ENCODE assay signal across 8 mouse cellular contexts in the genomic region with DNA sequence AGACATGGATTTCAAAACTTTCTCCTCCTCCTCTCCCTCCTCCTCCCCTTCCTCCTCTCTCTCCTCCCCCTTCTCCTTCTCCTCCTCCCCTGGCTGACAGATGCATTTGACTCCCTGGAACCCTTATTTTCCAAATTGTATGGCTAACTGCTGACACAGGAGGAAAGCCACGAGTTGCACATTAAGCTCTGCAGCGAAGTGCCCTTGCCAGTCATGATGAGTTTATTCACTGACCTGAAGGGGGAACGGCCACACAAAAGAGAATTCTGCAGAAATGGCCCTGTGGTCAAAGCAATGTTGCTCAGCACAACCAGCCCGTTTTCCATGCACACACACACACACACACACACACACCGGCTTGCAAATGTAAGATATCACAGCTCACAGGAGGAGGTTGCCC.
A peak's percentile ranks its signal among the peaks of the same experiment; 100 is the strongest.
DNase-seq lines count a peak whose midpoint lies in the region; ATAC-seq and TF ChIP-seq lines count a peak whose summit lies in the region.

No protein-coding gene starts in this region.

- H3K9ac ChIP-seq in midbrain, embryonic 13.5 days (replicated peaks) = 0 out of 2 replicates have a peak overlapping the region, but pooled peaks have one; percentile 10
- H3K9ac ChIP-seq in midbrain, postnatal 0 days (replicated peaks; ENCODE audit: low read length, poor library complexity, severe bottlenecking) = no peak overlapping the region
- H3K9ac ChIP-seq in embryonic facial prominence, embryonic 15.5 days = no peak overlapping the region
- peak overlapping the region; percentile 56; the same call in 1 of the 2 replicates for H3K9ac ChIP-seq in kidney, embryonic 16.5 days (replicated peaks; ENCODE audit: low read length)

- H3K4me3 ChIP-seq in midbrain, embryonic 13.5 days (replicated peaks) = no peak overlapping the region
- no peak overlapping the region for H3K4me3 ChIP-seq in midbrain, postnatal 0 days (ENCODE audit: low read depth, low read length)
- H3K4me3 ChIP-seq in embryonic facial prominence, embryonic 15.5 days (replicated peaks) = no peak overlapping the region
- H3K4me3 ChIP-seq in kidney, embryonic 16.5 days (ENCODE audit: low read length) = no peak overlapping the region

- peaks cover 23% of the 10 kb centered on the region for H3K4me1 ChIP-seq in midbrain, embryonic 13.5 days (replicated peaks)
- H3K4me1 ChIP-seq in midbrain, postnatal 0 days (ENCODE audit: insufficient read depth, low read length) = peaks cover 5% of the 10 kb centered on the region; the same call in 1 of the 2 replicates
- H3K4me1 ChIP-seq in embryonic facial prominence, embryonic 15.5 days = peaks cover 46% of the 10 kb centered on the region
- peaks cover 80% of the 10 kb centered on the region for H3K4me1 ChIP-seq in kidney, embryonic 16.5 days (ENCODE audit: insufficient read depth, low read length)

- TF ChIP-seq CTCF in midbrain, postnatal 0 days (IDR thresholded peaks at IDR 0.05) = no peak

- peak overlapping the region; percentile 21; the same call in 1 of the 2 replicates for H3K27ac ChIP-seq in midbrain, embryonic 13.5 days
- H3K27ac ChIP-seq in midbrain, postnatal 0 days (ENCODE audit: low read depth, low read length) = no peak overlapping the region
- H3K27ac ChIP-seq in embryonic facial prominence, embryonic 15.5 days (replicated peaks) = peak overlapping the region; percentile 86
- peak overlapping the region; percentile 92 for H3K27ac ChIP-seq in kidney, embryonic 16.5 days (ENCODE audit: low read length)

- no peak overlapping the region for H3K4me2 ChIP-seq in midbrain, embryonic 13.5 days (replicated peaks)
- H3K4me2 ChIP-seq in midbrain, postnatal 0 days (ENCODE audit: low read depth, low read length, poor library complexity, severe bottlenecking) = no peak overlapping the region
- 0 out of 2 replicates have a peak overlapping the region, but pooled peaks have one; percentile 17 for H3K4me2 ChIP-seq in embryonic facial prominence, embryonic 15.5 days (replicated peaks)
- H3K4me2 ChIP-seq in kidney, embryonic 16.5 days (replicated peaks; ENCODE audit: low read depth, low read length) = no peak overlapping the region

- H3K9me3 ChIP-seq in midbrain, embryonic 13.5 days = no peaks in the 10 kb centered on the region
- no peaks in the 10 kb centered on the region for H3K9me3 ChIP-seq in midbrain, postnatal 0 days (ENCODE audit: low read length)
- H3K9me3 ChIP-seq in embryonic facial prominence, embryonic 15.5 days (replicated peaks) = no peaks in the 10 kb centered on the region
- H3K9me3 ChIP-seq in kidney, embryonic 16.5 days (ENCODE audit: low read length) = no peaks in the 10 kb centered on the region

- ATAC-seq in midbrain, embryonic 13.5 days = no peak
- ATAC-seq in midbrain, postnatal 0 days (ENCODE audit: low FRiP score) = no peak
- no peak for ATAC-seq in embryonic facial prominence, embryonic 15.5 days (ENCODE audit: insufficient number of reproducible peaks, low FRiP score, low TSS enrichment, low read depth)
- no peak for ATAC-seq in kidney, embryonic 16.5 days (ENCODE audit: low FRiP score, low TSS enrichment)
- 0 out of 2 replicates have a peak, but pooled peaks have one; percentile 8 for ATAC-seq in monocyte, adult 5-6 weeks (replicated peaks; ENCODE audit: insufficient number of reproducible peaks, low FRiP score, low TSS enrichment, poor library complexity, severe bottlenecking)

- no peaks in the 10 kb centered on the region for H3K36me3 ChIP-seq in midbrain, embryonic 13.5 days
- no peaks in the 10 kb centered on the region for H3K36me3 ChIP-seq in midbrain, postnatal 0 days (ENCODE audit: insufficient read depth, low read length)
- no peaks in the 10 kb centered on the region for H3K36me3 ChIP-seq in embryonic facial prominence, embryonic 15.5 days
- no peaks in the 10 kb centered on the region for H3K36me3 ChIP-seq in kidney, embryonic 16.5 days (ENCODE audit: insufficient read depth, low read length)

- 34% methylated on average over 5 of the region's 5 CpGs for WGBS in midbrain, embryonic 13.5 days
- 27% methylated on average over 5 of the region's 5 CpGs for WGBS in midbrain, postnatal 0 days
- WGBS in embryonic facial prominence, embryonic 15.5 days = 35% methylated on average over 5 of the region's 5 CpGs
- WGBS in kidney, embryonic 16.5 days = 17% methylated on average over 5 of the region's 5 CpGs

- DNase-seq in midbrain, postnatal 0 days (ENCODE audit: low spot score) = no peak
- no peak for DNase-seq in frontal cortex, postnatal 25 days (ENCODE audit: low spot score in 2 of 2)
- no peak for DNase-seq in thymus, postnatal 25 days
- no peak for DNase-seq in layer of hippocampus, postnatal 36 days

- no peaks in the 10 kb centered on the region for H3K27me3 ChIP-seq in midbrain, embryonic 13.5 days
- no peaks in the 10 kb centered on the region for H3K27me3 ChIP-seq in midbrain, postnatal 0 days (ENCODE audit: insufficient read depth, low read length)
- no peaks in the 10 kb centered on the region for H3K27me3 ChIP-seq in embryonic facial prominence, embryonic 15.5 days
- no peaks in the 10 kb centered on the region for H3K27me3 ChIP-seq in kidney, embryonic 16.5 days (ENCODE audit: insufficient read depth, low read length)

Comparison
In these comparisons a context has a peak if more than half of its experiments do, and no peak if none do; other contexts are left out.
1. H3K9ac ChIP-seq: peak in midbrain, embryonic 13.5 days (single experiment) and kidney, embryonic 16.5 days (single experiment); none in midbrain, postnatal 0 days (single experiment) and embryonic facial prominence, embryonic 15.5 days (single experiment).